Mouse (Mus musculus): ENCODE results near the gene Kcnt2. TPM values are rescaled to one million over a fixed set of nuclear protein-coding genes. Genes with fewer than 3 reads are reported as not detected.

Kcnt2 gene
- polyA plus RNA-seq, 1 experiment, result 0.23 TPM

DNA sequence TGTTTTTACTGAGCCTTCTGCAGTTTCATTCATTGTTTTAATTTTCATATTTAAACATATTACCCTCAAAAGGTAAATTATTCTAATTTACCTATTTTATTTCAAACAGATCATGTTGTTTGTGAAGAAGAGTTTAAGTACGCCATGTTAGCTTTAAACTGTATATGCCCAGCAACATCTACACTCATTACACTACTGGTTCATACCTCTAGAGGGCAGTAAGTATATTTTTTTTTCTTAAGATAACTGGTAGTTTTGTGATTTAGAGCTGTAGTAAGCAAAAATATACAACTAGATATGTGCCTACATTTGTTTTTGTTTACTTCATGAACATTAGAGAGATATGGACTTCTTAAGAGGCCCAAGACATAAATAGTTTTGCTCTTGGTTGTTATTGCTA lies 238.1 kb downstream of the Kcnt2 start:
- Histone ChIP-seq H3K4me1 (ENCODE audit: control insufficient read depth, insufficient read depth, low read length) (no peaks in the 10 kb centered on the region), H3K36me3 (ENCODE audit: control insufficient read depth, insufficient read depth, low read length) (no peaks in the 10 kb centered on the region), H3K27me3 (replicated peaks; ENCODE audit: control insufficient read depth, insufficient read depth, low read length) (no peaks in the 10 kb centered on the region), H3K27ac (ENCODE audit: insufficient read depth, low read depth, low read length) (no peak overlapping the region), H3K4me3 (ENCODE audit: insufficient read depth, low read depth, low read length) (no peak overlapping the region)
- 80% methylated on average over 1 of the region's 1 CpGs for WGBS
- TF ChIP-seq POLR2A (IDR thresholded peaks at IDR 0.05; ENCODE audit: low read depth, low read length) (no peak), CTCF (conservative IDR thresholded peaks at IDR 0.05; ENCODE audit: insufficient read depth, insufficient read length, low read depth, low read length) (no peak)
- DNase-seq, result no peak

DNA sequence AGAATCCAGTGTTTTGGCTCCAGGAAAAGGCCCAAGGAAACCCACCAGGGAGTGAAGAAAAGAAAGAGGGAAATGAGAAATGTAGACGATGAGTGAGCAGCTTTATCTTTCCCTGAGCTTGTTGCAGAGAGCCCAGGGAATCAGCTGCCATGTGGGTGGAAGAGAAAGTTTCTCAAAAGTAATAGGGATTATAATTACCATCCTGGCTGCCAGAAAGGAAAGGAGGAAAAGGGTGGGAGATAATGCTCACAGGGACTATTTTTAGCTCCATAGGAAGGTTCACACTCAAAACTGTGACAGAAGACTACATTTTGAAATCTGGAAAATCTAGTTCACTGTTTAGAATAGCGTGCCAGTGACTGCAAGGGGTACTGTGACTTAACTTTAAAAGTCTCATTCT lies 243.9 kb downstream of the Kcnt2 start:
- TF ChIP-seq CTCF (conservative IDR thresholded peaks at IDR 0.05; ENCODE audit: insufficient read depth, insufficient read length, low read depth, low read length), result no peak
- TF ChIP-seq POLR2A (IDR thresholded peaks at IDR 0.05; ENCODE audit: low read depth, low read length), result no peak
- Histone ChIP-seq H3K4me3 (ENCODE audit: insufficient read depth, low read depth, low read length) (no peak overlapping the region), H3K36me3 (ENCODE audit: control insufficient read depth, insufficient read depth, low read length) (no peaks in the 10 kb centered on the region), H3K4me1 (ENCODE audit: control insufficient read depth, insufficient read depth, low read length) (no peaks in the 10 kb centered on the region), H3K27ac (ENCODE audit: insufficient read depth, low read depth, low read length) (no peak overlapping the region), H3K27me3 (replicated peaks; ENCODE audit: control insufficient read depth, insufficient read depth, low read length) (no peaks in the 10 kb centered on the region)
- no peak for DNase-seq
- WGBS, result 71% methylated on average over 2 of the region's 2 CpGs

DNA sequence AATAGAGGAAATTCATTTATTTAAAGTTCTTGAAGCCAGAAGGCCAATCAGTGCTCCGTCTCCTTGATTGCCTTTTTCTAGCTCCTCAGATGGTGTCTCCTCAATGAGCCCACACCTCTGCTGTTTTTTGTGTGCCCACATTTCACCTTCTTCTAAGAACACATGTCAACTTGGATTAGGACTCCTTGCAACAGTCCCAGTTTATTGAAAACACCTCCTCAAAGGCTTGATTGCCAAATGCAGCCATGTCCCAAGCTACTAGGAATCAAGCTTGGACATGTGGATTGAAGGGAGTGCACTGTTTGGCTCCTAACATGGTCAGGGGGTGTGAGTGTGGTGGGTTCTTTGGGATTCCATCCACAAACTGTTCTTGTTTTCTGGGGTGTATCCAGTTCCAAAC lies 245.4 kb downstream of the Kcnt2 start:
- H3K27me3 ChIP-seq (replicated peaks; ENCODE audit: control insufficient read depth, insufficient read depth, low read length), result no peaks in the 10 kb centered on the region
- no peaks in the 10 kb centered on the region for H3K4me1 ChIP-seq (ENCODE audit: control insufficient read depth, insufficient read depth, low read length)
- no peaks in the 10 kb centered on the region for H3K36me3 ChIP-seq (ENCODE audit: control insufficient read depth, insufficient read depth, low read length)
- TF ChIP-seq CTCF (conservative IDR thresholded peaks at IDR 0.05; ENCODE audit: insufficient read depth, insufficient read length, low read depth, low read length) (no peak), POLR2A (IDR thresholded peaks at IDR 0.05; ENCODE audit: low read depth, low read length) (no peak)
- no peak for DNase-seq
- 78% methylated on average over 1 of the region's 1 CpGs for WGBS
- peak overlapping the region; percentile 31; the same call in 1 of the 2 replicates for H3K27ac ChIP-seq (ENCODE audit: insufficient read depth, low read depth, low read length)
- H3K4me3 ChIP-seq (ENCODE audit: insufficient read depth, low read depth, low read length), result no peak overlapping the region

DNA sequence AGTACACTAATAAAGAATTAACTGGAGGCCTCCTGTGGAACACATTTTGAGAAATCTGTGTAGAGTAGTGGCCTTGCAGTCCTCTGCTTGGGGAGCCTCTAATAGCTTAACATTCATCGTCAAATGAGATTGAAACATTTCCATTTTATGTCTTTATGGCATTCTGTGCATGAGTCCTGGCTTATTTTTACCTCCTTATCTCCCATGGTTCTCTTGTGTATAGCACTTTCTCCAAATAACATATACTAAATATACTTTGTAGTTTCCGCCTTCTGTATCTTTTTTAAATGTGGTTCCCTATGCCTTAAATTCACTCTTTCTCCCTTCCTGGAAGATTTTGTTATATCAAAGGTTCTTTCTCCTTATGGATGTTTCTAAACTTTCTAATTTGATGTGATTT lies 246.3 kb downstream of the Kcnt2 start:
- no peaks in the 10 kb centered on the region for H3K36me3 ChIP-seq (ENCODE audit: control insufficient read depth, insufficient read depth, low read length)
- 92% methylated on average over 2 of the region's 2 CpGs for WGBS

DNA sequence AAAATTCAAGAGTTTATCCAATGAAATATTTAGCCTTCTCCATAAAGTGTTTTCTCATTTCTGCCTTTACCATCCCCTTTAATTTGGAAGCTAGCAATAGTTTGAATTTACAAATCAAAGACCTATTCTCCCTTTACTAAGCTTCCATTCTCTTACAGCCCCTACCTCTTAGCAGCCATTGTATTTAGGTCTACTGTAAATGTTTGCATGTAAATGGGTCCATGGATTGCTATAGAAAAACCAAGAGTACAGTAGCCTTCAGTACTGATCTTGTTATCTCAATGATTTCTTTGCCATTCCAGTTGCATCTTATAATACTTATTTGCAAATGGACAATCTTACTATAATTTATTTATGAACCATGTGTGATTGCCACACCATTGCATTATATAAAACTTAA lies 267.5 kb downstream of the Kcnt2 start:
- no peak overlapping the region for H3K27ac ChIP-seq (ENCODE audit: insufficient read depth, low read depth, low read length)

More for the DNA sequence above, 246.3 kb downstream of the Kcnt2 start:
- no peaks in the 10 kb centered on the region for H3K4me1 ChIP-seq (ENCODE audit: control insufficient read depth, insufficient read depth, low read length)
- no peak overlapping the region for H3K4me3 ChIP-seq (ENCODE audit: insufficient read depth, low read depth, low read length)
- DNase-seq, result no peak
- TF ChIP-seq POLR2A (IDR thresholded peaks at IDR 0.05; ENCODE audit: low read depth, low read length) (no peak), CTCF (conservative IDR thresholded peaks at IDR 0.05; ENCODE audit: insufficient read depth, insufficient read length, low read depth, low read length) (no peak)
- H3K27ac ChIP-seq (ENCODE audit: insufficient read depth, low read depth, low read length), result no peak overlapping the region
- no peaks in the 10 kb centered on the region for H3K27me3 ChIP-seq (replicated peaks; ENCODE audit: control insufficient read depth, insufficient read depth, low read length)

DNA sequence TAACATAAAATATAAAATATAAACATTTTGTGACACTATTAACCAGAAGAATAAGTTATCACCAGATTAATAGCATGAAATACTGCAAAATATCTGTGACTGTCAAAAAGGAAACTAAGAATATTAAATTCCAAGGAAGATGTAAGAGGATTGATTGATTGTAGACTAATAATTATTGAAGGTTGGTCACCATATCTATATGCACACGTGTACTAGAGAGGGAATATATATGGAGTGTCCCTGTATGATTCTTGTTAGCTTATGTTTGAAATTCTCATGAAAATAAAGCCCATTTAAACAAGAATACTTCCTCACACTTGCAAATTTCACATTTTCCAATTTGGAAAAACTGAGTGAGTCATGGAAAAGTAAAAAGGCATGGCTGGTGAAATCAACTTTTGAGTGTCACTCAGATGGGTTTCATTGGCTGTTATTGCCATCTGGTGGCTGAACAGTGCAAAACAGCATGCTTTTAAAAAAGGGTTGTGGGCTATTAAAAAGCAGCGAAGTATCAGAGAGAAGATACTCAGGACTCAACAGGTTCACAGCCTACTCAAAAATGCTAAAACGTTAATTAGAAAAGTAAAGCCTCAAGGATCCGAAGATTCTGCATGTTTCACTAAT lies 285.4 kb downstream of the Kcnt2 start:
- 33% methylated on average over 4 of the region's 4 CpGs for WGBS
- no peak overlapping the region for H3K27ac ChIP-seq (ENCODE audit: insufficient read depth, low read depth, low read length)
- no peaks in the 10 kb centered on the region for H3K4me1 ChIP-seq (ENCODE audit: control insufficient read depth, insufficient read depth, low read length)
- no peak overlapping the region for H3K4me3 ChIP-seq (ENCODE audit: insufficient read depth, low read depth, low read length)
- no peaks in the 10 kb centered on the region for H3K36me3 ChIP-seq (ENCODE audit: control insufficient read depth, insufficient read depth, low read length)
- TF ChIP-seq CTCF (conservative IDR thresholded peaks at IDR 0.05; ENCODE audit: insufficient read depth, insufficient read length, low read depth, low read length), result peak; percentile 25; the same call in 1 of the 2 replicates
- no peak for TF ChIP-seq POLR2A (IDR thresholded peaks at IDR 0.05; ENCODE audit: low read depth, low read length)
- peak; percentile 44 for DNase-seq
- no peaks in the 10 kb centered on the region for H3K27me3 ChIP-seq (replicated peaks; ENCODE audit: control insufficient read depth, insufficient read depth, low read length)

More for the DNA sequence above, 267.5 kb downstream of the Kcnt2 start:
- Histone ChIP-seq H3K4me1 (ENCODE audit: control insufficient read depth, insufficient read depth, low read length) (no peaks in the 10 kb centered on the region), H3K36me3 (ENCODE audit: control insufficient read depth, insufficient read depth, low read length) (no peaks in the 10 kb centered on the region), H3K27me3 (replicated peaks; ENCODE audit: control insufficient read depth, insufficient read depth, low read length) (no peaks in the 10 kb centered on the region), H3K4me3 (ENCODE audit: insufficient read depth, low read depth, low read length) (no peak overlapping the region)
- no peak for DNase-seq
- no peak for TF ChIP-seq CTCF (conservative IDR thresholded peaks at IDR 0.05; ENCODE audit: insufficient read depth, insufficient read length, low read depth, low read length)
- TF ChIP-seq POLR2A (IDR thresholded peaks at IDR 0.05; ENCODE audit: low read depth, low read length), result no peak

DNA sequence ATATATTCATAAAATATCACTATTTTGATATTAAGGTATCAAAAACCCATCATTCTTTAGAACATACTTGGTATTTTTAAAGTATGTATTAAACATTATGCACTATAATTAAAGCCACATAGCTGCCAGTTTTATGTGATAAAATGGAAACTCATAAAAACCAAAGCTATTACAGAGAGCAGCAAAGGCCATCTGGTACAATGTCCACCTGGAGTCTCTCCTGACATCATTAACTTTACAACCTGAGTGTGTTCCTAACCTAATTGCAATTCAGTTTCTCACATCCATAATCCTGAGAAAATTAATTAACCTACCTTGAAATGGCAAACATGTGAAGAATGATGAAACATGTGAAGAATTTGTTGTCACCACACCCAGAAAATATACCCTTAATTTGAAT lies 288.9 kb downstream of the Kcnt2 start:
- DNase-seq, result no peak
- Histone ChIP-seq H3K27me3 (replicated peaks; ENCODE audit: control insufficient read depth, insufficient read depth, low read length) (no peaks in the 10 kb centered on the region), H3K4me1 (ENCODE audit: control insufficient read depth, insufficient read depth, low read length) (no peaks in the 10 kb centered on the region), H3K4me3 (ENCODE audit: insufficient read depth, low read depth, low read length) (no peak overlapping the region), H3K36me3 (ENCODE audit: control insufficient read depth, insufficient read depth, low read length) (no peaks in the 10 kb centered on the region), H3K27ac (ENCODE audit: insufficient read depth, low read depth, low read length) (no peak overlapping the region)
- no peak for TF ChIP-seq CTCF (conservative IDR thresholded peaks at IDR 0.05; ENCODE audit: insufficient read depth, insufficient read length, low read depth, low read length)

Data from kidney, adult 2 months (tissue).